In genomic region chr9:34954212-34954611, GRCm38 (mm10) we compare ENCODE assay signal across 8 mouse cellular contexts.
DNase-seq lines count a peak whose midpoint lies in the region; ATAC-seq and TF ChIP-seq lines count a peak whose summit lies in the region.
"Had no signal": no experiment of that assay in that cellular context is flagged by ENCODE, and none has a peak within 500 bp of the region (broad histone marks: within the 10 kb centered on the region; RNA-seq: fewer than 3 reads in every experiment).

No protein-coding gene starts in this region.

- no peak overlapping the region for H3K27ac ChIP-seq in hindbrain, embryonic 11.5 days (ENCODE audit: low read depth, low read length)
- no peak overlapping the region for H3K27ac ChIP-seq in hindbrain, embryonic 13.5 days
- H3K27ac ChIP-seq in ES-E14 (ENCODE audit: insufficient read depth, low read depth, low read length, poor library complexity, severe bottlenecking) = peak overlapping the region; percentile 27; the same call in 1 of the 2 replicates
- H3K27ac ChIP-seq in midbrain, embryonic 11.5 days (ENCODE audit: low read depth, low read length) = no peak overlapping the region
- H3K27ac ChIP-seq: embryonic facial prominence, embryonic 13.5 days had no signal

- peak; percentile 48; the same call in 1 of the 2 replicates for ATAC-seq in hindbrain, embryonic 11.5 days (ENCODE audit: low FRiP score)
- ATAC-seq in hindbrain, embryonic 13.5 days (ENCODE audit: low FRiP score) = no peak
- peak; percentile 63 for ATAC-seq in midbrain, embryonic 11.5 days (ENCODE audit: low FRiP score)

- 0 out of 2 replicates have a peak, but pooled peaks cover 2% of the 10 kb centered on the region for H3K4me1 ChIP-seq in hindbrain, embryonic 11.5 days (replicated peaks; ENCODE audit: control insufficient read depth, insufficient read depth, low read length)
- peaks cover 23% of the 10 kb centered on the region; the same call in 1 of the 2 replicates for H3K4me1 ChIP-seq in hindbrain, embryonic 13.5 days (replicated peaks)
- H3K4me1 ChIP-seq in ES-E14 (ENCODE audit: control insufficient read depth in 2 of 2, insufficient read depth in 2 of 2, low read length in 2 of 2, poor library complexity in 1 of 2) = peaks cover 0 to 3% of the 10 kb centered on the region in 2 experiments; a peak in 1 of 4 replicates
- H3K4me1 ChIP-seq in midbrain, embryonic 11.5 days (ENCODE audit: control insufficient read depth, insufficient read depth, low read length) = peaks cover 12% of the 10 kb centered on the region

- in situ Hi-C loops in ES-E14 (cut with MboI; ENCODE audit: low sequenced_read_pairs in 2 of 2, unreplicated experiment in 2 of 2) = no loop called here

- H3K4me3 ChIP-seq in hindbrain, embryonic 11.5 days (ENCODE audit: low read depth, low read length) = no peak overlapping the region
- no peak overlapping the region for H3K4me3 ChIP-seq in hindbrain, embryonic 13.5 days
- H3K4me3 ChIP-seq in ES-E14 (ENCODE audit: insufficient read depth in 1 of 2, low read depth in 1 of 2, low read length in 2 of 2, poor library complexity in 1 of 2, severe bottlenecking in 1 of 2) = no peak overlapping the region
- H3K4me3 ChIP-seq in midbrain, embryonic 11.5 days (ENCODE audit: low read depth, low read length) = no peak overlapping the region
- H3K4me3 ChIP-seq: embryonic facial prominence, embryonic 13.5 days had no signal

- WGBS in hindbrain, embryonic 11.5 days = 58% methylated on average over 5 of the region's 5 CpGs
- WGBS in hindbrain, embryonic 13.5 days = 62% methylated on average over 5 of the region's 5 CpGs
- WGBS in midbrain, embryonic 11.5 days = 60% methylated on average over 5 of the region's 5 CpGs

- H3K9me3 ChIP-seq in hindbrain, embryonic 11.5 days (ENCODE audit: control insufficient read depth, low read length) = no peaks in the 10 kb centered on the region
- no peaks in the 10 kb centered on the region for H3K9me3 ChIP-seq in hindbrain, embryonic 13.5 days
- H3K9me3 ChIP-seq in ES-E14 (ENCODE audit: control insufficient read depth, insufficient read depth, low read depth, low read length) = no peaks in the 10 kb centered on the region
- no peaks in the 10 kb centered on the region for H3K9me3 ChIP-seq in midbrain, embryonic 11.5 days (ENCODE audit: control insufficient read depth, low read length)
- H3K9me3 ChIP-seq: embryonic facial prominence, embryonic 13.5 days had no signal

- no peak overlapping the region for H3K9ac ChIP-seq in hindbrain, embryonic 11.5 days (ENCODE audit: low read depth, low read length)
- no peak overlapping the region for H3K9ac ChIP-seq in hindbrain, embryonic 13.5 days
- no peak overlapping the region for H3K9ac ChIP-seq in ES-E14 (ENCODE audit: insufficient read depth, low read depth, low read length, poor library complexity, severe bottlenecking)
- no peak overlapping the region for H3K9ac ChIP-seq in midbrain, embryonic 11.5 days (ENCODE audit: low read length)
- H3K9ac ChIP-seq: embryonic facial prominence, embryonic 13.5 days had no signal

- H3K4me2 ChIP-seq in hindbrain, embryonic 11.5 days (replicated peaks; ENCODE audit: low read depth, low read length) = no peak overlapping the region
- no peak overlapping the region for H3K4me2 ChIP-seq in hindbrain, embryonic 13.5 days
- H3K4me2 ChIP-seq in midbrain, embryonic 11.5 days = no peak overlapping the region
- H3K4me2 ChIP-seq: embryonic facial prominence, embryonic 13.5 days had no signal

- DNase-seq in hindbrain, embryonic 11.5 days (ENCODE audit: low spot score) = peak; percentile 76
- DNase-seq in 3T3-L1 (ENCODE audit: low read depth, low spot score) = peak; percentile 54
- DNase-seq in ES-E14 (ENCODE audit: low read depth, low spot score) = peak; percentile 50
- peak; percentile 42 for DNase-seq in embryo, embryonic 9.5 days (ENCODE audit: extremely low spot score)
- DNase-seq in midbrain, embryonic 11.5 days (ENCODE audit: low spot score, missing footprints) = peak; percentile 89
- DNase-seq in ovary, postnatal 10 days (ENCODE audit: low spot score) = no peak

- no peaks in the 10 kb centered on the region for H3K27me3 ChIP-seq in hindbrain, embryonic 11.5 days (ENCODE audit: control insufficient read depth, insufficient read depth, low read length)
- no peaks in the 10 kb centered on the region for H3K27me3 ChIP-seq in hindbrain, embryonic 13.5 days
- H3K27me3 ChIP-seq in midbrain, embryonic 11.5 days (ENCODE audit: control insufficient read depth, insufficient read depth, low read length) = no peaks in the 10 kb centered on the region

- H3K36me3 ChIP-seq in hindbrain, embryonic 11.5 days (ENCODE audit: control insufficient read depth, insufficient read depth, low read length) = no peaks in the 10 kb centered on the region
- no peaks in the 10 kb centered on the region for H3K36me3 ChIP-seq in hindbrain, embryonic 13.5 days
- no peaks in the 10 kb centered on the region for H3K36me3 ChIP-seq in ES-E14 (ENCODE audit: control insufficient read depth, insufficient read depth, low read length, poor library complexity, severe bottlenecking)
- H3K36me3 ChIP-seq in midbrain, embryonic 11.5 days (ENCODE audit: control insufficient read depth, insufficient read depth, low read length) = no peaks in the 10 kb centered on the region
- H3K36me3 ChIP-seq: embryonic facial prominence, embryonic 13.5 days had no signal

TF ChIP-seq in ES-E14, 5 proteins besides CTCF, POLR2A, EP300 and RAD21:
- TF ChIP-seq CHD2 (IDR thresholded peaks at IDR 0.05; ENCODE audit: low read depth, low read length) (no peak), ZC3H11A (IDR thresholded peaks at IDR 0.05; ENCODE audit: borderline replicate concordance, low read depth, low read length) (peak; percentile 78; the same call in 1 of the 2 replicates)
